Mouse (Mus musculus) erythroblast, embryonic 14.5 days (primary cell): Measurements from ENCODE around the gene Selenom.

Source experiments
- GATA1 ChIP-seq: IDR thresholded peaks from 2 replicates; pipeline ENCODE4 v1.6.1; 2012; ENCODE audit warnings: low read length, inconsistent platforms, mixed read lengths
- TAL1 ChIP-seq: IDR thresholded peaks from 3 replicates; pipeline ENCODE4 v1.6.1; 2012; ENCODE audit warnings: low read length, inconsistent platforms, mixed read lengths

DNA sequence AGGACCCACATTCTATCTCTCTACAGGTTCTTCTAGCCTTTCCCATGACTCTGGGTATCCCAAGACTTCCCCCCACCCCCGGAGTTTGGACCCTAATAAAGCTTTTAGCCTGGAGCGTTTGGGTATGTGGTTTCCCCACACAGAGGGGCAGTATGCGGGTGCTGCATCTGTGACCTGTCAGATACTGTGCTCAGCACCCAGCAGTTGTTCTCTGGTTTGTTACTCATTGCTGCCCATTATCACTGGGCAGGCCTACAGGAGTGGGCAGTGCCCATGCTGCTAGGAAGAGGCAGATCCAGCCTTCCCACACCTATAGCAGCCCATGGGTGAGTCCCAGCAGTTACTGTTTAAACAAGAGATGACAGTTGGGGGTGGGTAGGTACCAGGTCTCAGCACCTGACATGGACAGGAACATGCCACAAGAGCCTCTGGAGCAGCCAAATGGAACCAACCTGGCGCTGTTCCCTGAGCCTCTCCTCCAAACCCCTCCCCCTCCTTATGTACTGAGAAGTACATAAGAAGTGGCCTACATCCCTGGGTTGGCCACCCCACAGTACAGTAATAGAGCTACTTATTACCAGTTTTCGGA, 22.4 kb downstream of the Selenom start:
- no peak for TF ChIP-seq GATA1
- no peak for TF ChIP-seq TAL1
